Mouse (Mus musculus): ENCODE results near the gene Zfp52. TPM values are rescaled to one million over a fixed set of nuclear protein-coding genes. Genes with fewer than 3 reads are reported as not detected.
A peak's percentile ranks its signal among the peaks of the same experiment; 100 is the strongest.

Gene Zfp52
- polyA plus RNA-seq, 1 experiment = 0.31 TPM

GRCm38 (mm10) chr17:21532101-21532951 is 3.0 kb upstream of the Zfp52 start:
- peaks cover 10% of the 10 kb centered on the region for H3K4me1 ChIP-seq (ENCODE audit: control insufficient read depth, insufficient read depth, low read length)
- no peaks in the 10 kb centered on the region for H3K27me3 ChIP-seq (ENCODE audit: control insufficient read depth, insufficient read depth, low read length)
- no peaks in the 10 kb centered on the region for H3K36me3 ChIP-seq (ENCODE audit: control insufficient read depth, insufficient read depth, low read length)
- peak; percentile 40; the same call in 1 of the 2 replicates for TF ChIP-seq POLR2A (IDR thresholded peaks at IDR 0.05; ENCODE audit: control insufficient read depth, low read depth, low read length)
- TF ChIP-seq CTCF (IDR thresholded peaks at IDR 0.05; ENCODE audit: control insufficient read depth, insufficient read depth, insufficient replicate concordance, low read depth, low read length) = no peak
- peak overlapping the region; percentile 79 for H3K27ac ChIP-seq (ENCODE audit: control insufficient read depth, insufficient read depth, low read depth, low read length)
- peak overlapping the region; percentile 82 for H3K4me3 ChIP-seq (ENCODE audit: control insufficient read depth, low read depth, low read length)

GRCm38 (mm10) chr17:21533961-21534360 is 1.4 kb upstream of the Zfp52 start:
- TF ChIP-seq CTCF (IDR thresholded peaks at IDR 0.05; ENCODE audit: control insufficient read depth, insufficient read depth, insufficient replicate concordance, low read depth, low read length) = no peak
- TF ChIP-seq POLR2A (IDR thresholded peaks at IDR 0.05; ENCODE audit: control insufficient read depth, low read depth, low read length) = no peak
- no peak overlapping the region for H3K4me3 ChIP-seq (ENCODE audit: control insufficient read depth, low read depth, low read length)
- no peaks in the 10 kb centered on the region for H3K36me3 ChIP-seq (ENCODE audit: control insufficient read depth, insufficient read depth, low read length)
- H3K4me1 ChIP-seq (ENCODE audit: control insufficient read depth, insufficient read depth, low read length) = peaks cover 10% of the 10 kb centered on the region
- no peaks in the 10 kb centered on the region for H3K27me3 ChIP-seq (ENCODE audit: control insufficient read depth, insufficient read depth, low read length)
- H3K27ac ChIP-seq (ENCODE audit: control insufficient read depth, insufficient read depth, low read depth, low read length) = peak overlapping the region; percentile 58

- Histone ChIP-seq H3K27ac (ENCODE audit: control insufficient read depth, insufficient read depth, low read depth, low read length) (no peak overlapping the region; the same call in 1 of the 2 replicates), H3K36me3 (ENCODE audit: control insufficient read depth, insufficient read depth, low read length) (no peaks in the 10 kb centered on the region), H3K27me3 (ENCODE audit: control insufficient read depth, insufficient read depth, low read length) (no peaks in the 10 kb centered on the region), H3K4me1 (ENCODE audit: control insufficient read depth, insufficient read depth, low read length) (peaks cover 10% of the 10 kb centered on the region), H3K4me3 (ENCODE audit: control insufficient read depth, low read depth, low read length) (no peak overlapping the region)
- TF ChIP-seq CTCF (IDR thresholded peaks at IDR 0.05; ENCODE audit: control insufficient read depth, insufficient read depth, insufficient replicate concordance, low read depth, low read length) (no peak; the same call in 1 of the 2 replicates), POLR2A (IDR thresholded peaks at IDR 0.05; ENCODE audit: control insufficient read depth, low read depth, low read length) (no peak)
Measured at GRCm38 (mm10) chr17:21534460-21535095, 761 bp upstream of the Zfp52 start.

GRCm38 (mm10) chr17:21536096-21536495 is 757 bp downstream of the Zfp52 start:
- no peaks in the 10 kb centered on the region for H3K36me3 ChIP-seq (ENCODE audit: control insufficient read depth, insufficient read depth, low read length)
- no peaks in the 10 kb centered on the region for H3K27me3 ChIP-seq (ENCODE audit: control insufficient read depth, insufficient read depth, low read length)
- no peak overlapping the region for H3K27ac ChIP-seq (ENCODE audit: control insufficient read depth, insufficient read depth, low read depth, low read length)
- peaks cover 10% of the 10 kb centered on the region for H3K4me1 ChIP-seq (ENCODE audit: control insufficient read depth, insufficient read depth, low read length)
- TF ChIP-seq CTCF (IDR thresholded peaks at IDR 0.05; ENCODE audit: control insufficient read depth, insufficient read depth, insufficient replicate concordance, low read depth, low read length) = no peak
- TF ChIP-seq POLR2A (IDR thresholded peaks at IDR 0.05; ENCODE audit: control insufficient read depth, low read depth, low read length) = no peak
- H3K4me3 ChIP-seq (ENCODE audit: control insufficient read depth, low read depth, low read length) = no peak overlapping the region

GRCm38 (mm10) chr17:21536676-21537075 is 1.3 kb downstream of the Zfp52 start:
- TF ChIP-seq CTCF (IDR thresholded peaks at IDR 0.05; ENCODE audit: control insufficient read depth, insufficient read depth, insufficient replicate concordance, low read depth, low read length) = no peak
- no peak for TF ChIP-seq POLR2A (IDR thresholded peaks at IDR 0.05; ENCODE audit: control insufficient read depth, low read depth, low read length)
- Histone ChIP-seq H3K4me1 (ENCODE audit: control insufficient read depth, insufficient read depth, low read length) (peaks cover 8% of the 10 kb centered on the region), H3K27ac (ENCODE audit: control insufficient read depth, insufficient read depth, low read depth, low read length) (no peak overlapping the region), H3K4me3 (ENCODE audit: control insufficient read depth, low read depth, low read length) (no peak overlapping the region), H3K36me3 (ENCODE audit: control insufficient read depth, insufficient read depth, low read length) (no peaks in the 10 kb centered on the region), H3K27me3 (ENCODE audit: control insufficient read depth, insufficient read depth, low read length) (no peaks in the 10 kb centered on the region)

GRCm38 (mm10) chr17:21557831-21558230 is 22.5 kb downstream of the Zfp52 start:
- H3K27me3 ChIP-seq (ENCODE audit: control insufficient read depth, insufficient read depth, low read length) = no peaks in the 10 kb centered on the region
- TF ChIP-seq POLR2A (IDR thresholded peaks at IDR 0.05; ENCODE audit: control insufficient read depth, low read depth, low read length) (no peak), CTCF (IDR thresholded peaks at IDR 0.05; ENCODE audit: control insufficient read depth, insufficient read depth, insufficient replicate concordance, low read depth, low read length) (no peak)

GRCm38 (mm10) chr17:21566220-21566619 is 30.9 kb downstream of the Zfp52 start:
- H3K4me1 ChIP-seq (ENCODE audit: control insufficient read depth, insufficient read depth, low read length) = peaks cover 10% of the 10 kb centered on the region
- H3K4me3 ChIP-seq (ENCODE audit: control insufficient read depth, low read depth, low read length) = no peak overlapping the region
- H3K27ac ChIP-seq (ENCODE audit: control insufficient read depth, insufficient read depth, low read depth, low read length) = peak overlapping the region; percentile 80; the same call in 1 of the 2 replicates
- H3K27me3 ChIP-seq (ENCODE audit: control insufficient read depth, insufficient read depth, low read length) = no peaks in the 10 kb centered on the region
- H3K36me3 ChIP-seq (ENCODE audit: control insufficient read depth, insufficient read depth, low read length) = no peaks in the 10 kb centered on the region
- TF ChIP-seq CTCF (IDR thresholded peaks at IDR 0.05; ENCODE audit: control insufficient read depth, insufficient read depth, insufficient replicate concordance, low read depth, low read length) (no peak), POLR2A (IDR thresholded peaks at IDR 0.05; ENCODE audit: control insufficient read depth, low read depth, low read length) (no peak)

More at GRCm38 (mm10) chr17:21557831-21558230, 22.5 kb downstream of the Zfp52 start:
- H3K27ac ChIP-seq (ENCODE audit: control insufficient read depth, insufficient read depth, low read depth, low read length) = no peak overlapping the region
- H3K4me3 ChIP-seq (ENCODE audit: control insufficient read depth, low read depth, low read length) = no peak overlapping the region
- H3K4me1 ChIP-seq (ENCODE audit: control insufficient read depth, insufficient read depth, low read length) = no peaks in the 10 kb centered on the region
- no peaks in the 10 kb centered on the region for H3K36me3 ChIP-seq (ENCODE audit: control insufficient read depth, insufficient read depth, low read length)
